Mouse (Mus musculus): ENCODE data around the gene Slc22a18. TPM values are rescaled to one million over a fixed set of nuclear protein-coding genes. Genes with fewer than 3 reads are reported as not detected.

Gene Slc22a18
- polyA plus RNA-seq, 1 experiment from 2014 or later = 3.5 TPM

DNA sequence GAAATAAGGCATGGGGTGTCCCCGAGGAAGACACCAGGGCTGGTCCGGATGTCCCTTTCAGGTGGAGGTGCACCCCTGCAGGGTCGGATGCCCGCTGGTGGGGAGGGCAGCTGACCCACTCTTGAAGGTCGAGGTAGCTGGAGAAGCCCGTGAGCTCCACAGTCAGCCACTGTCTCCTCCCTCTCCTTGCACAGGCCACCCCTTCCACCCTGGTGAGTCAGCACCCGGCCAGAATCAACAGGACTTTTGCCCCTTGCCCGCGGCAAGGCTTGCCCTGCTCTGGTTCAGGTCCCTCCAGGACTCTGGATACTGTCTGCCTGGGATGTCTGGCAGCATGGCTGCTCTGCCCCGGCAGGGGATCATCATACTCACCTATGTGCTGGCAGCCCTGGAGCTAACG lies 2.3 kb downstream of the Slc22a18 start:
- no peak overlapping the region for H3K9ac ChIP-seq (ENCODE audit: low read length)
- WGBS = 58% methylated on average over 11 of the region's 11 CpGs
- H3K9me3 ChIP-seq (ENCODE audit: control insufficient read depth, low read length) = no peaks in the 10 kb centered on the region
- ATAC-seq (ENCODE audit: low read depth) = no peak
- H3K36me3 ChIP-seq (ENCODE audit: control insufficient read depth, insufficient read depth, low read length) = no peaks in the 10 kb centered on the region
- H3K27me3 ChIP-seq (ENCODE audit: control insufficient read depth, insufficient read depth, low read depth, low read length) = no peaks in the 10 kb centered on the region; the same call in 1 of the 2 replicates
- no peak overlapping the region for H3K4me3 ChIP-seq (ENCODE audit: low read length)
- H3K4me2 ChIP-seq (ENCODE audit: low read depth, low read length) = no peak overlapping the region
- no peaks in the 10 kb centered on the region for H3K4me1 ChIP-seq (replicated peaks; ENCODE audit: control insufficient read depth, insufficient read depth, low read length)
- no peak overlapping the region for H3K27ac ChIP-seq (ENCODE audit: low read length)

- no peaks in the 10 kb centered on the region; the same call in 1 of the 2 replicates for H3K27me3 ChIP-seq (ENCODE audit: control insufficient read depth, insufficient read depth, low read depth, low read length)
- no peaks in the 10 kb centered on the region for H3K9me3 ChIP-seq (ENCODE audit: control insufficient read depth, low read length)
- H3K36me3 ChIP-seq (ENCODE audit: control insufficient read depth, insufficient read depth, low read length) = no peaks in the 10 kb centered on the region
- no peak for ATAC-seq (ENCODE audit: low read depth)
- H3K4me2 ChIP-seq (ENCODE audit: low read depth, low read length) = no peak overlapping the region
- H3K4me3 ChIP-seq (ENCODE audit: low read length) = no peak overlapping the region
- H3K4me1 ChIP-seq (replicated peaks; ENCODE audit: control insufficient read depth, insufficient read depth, low read length) = no peaks in the 10 kb centered on the region
- H3K9ac ChIP-seq (ENCODE audit: low read length) = no peak overlapping the region
- H3K27ac ChIP-seq (ENCODE audit: low read length) = no peak overlapping the region
- 83% methylated on average over 3 of the region's 3 CpGs for WGBS
Measured at GRCm38 (mm10) chr7:143476702-143477335, 3.3 kb downstream of the Slc22a18 start.

GRCm38 (mm10) chr7:143477800-143478199 lies 4.3 kb downstream of the Slc22a18 start:
- H3K4me1 ChIP-seq (replicated peaks; ENCODE audit: control insufficient read depth, insufficient read depth, low read length) = no peaks in the 10 kb centered on the region
- ATAC-seq (ENCODE audit: low read depth) = no peak
- no peak overlapping the region for H3K4me2 ChIP-seq (ENCODE audit: low read depth, low read length)
- no peak overlapping the region for H3K27ac ChIP-seq (ENCODE audit: low read length)
- H3K4me3 ChIP-seq (ENCODE audit: low read length) = no peak overlapping the region
- H3K9me3 ChIP-seq (ENCODE audit: control insufficient read depth, low read length) = no peaks in the 10 kb centered on the region
- H3K9ac ChIP-seq (ENCODE audit: low read length) = no peak overlapping the region
- WGBS = 83% methylated on average over 5 of the region's 5 CpGs
- no peaks in the 10 kb centered on the region for H3K36me3 ChIP-seq (ENCODE audit: control insufficient read depth, insufficient read depth, low read length)
- no peaks in the 10 kb centered on the region; the same call in 1 of the 2 replicates for H3K27me3 ChIP-seq (ENCODE audit: control insufficient read depth, insufficient read depth, low read depth, low read length)

GRCm38 (mm10) chr7:143480498-143480897 lies 7.0 kb downstream of the Slc22a18 start:
- no peaks in the 10 kb centered on the region; the same call in 1 of the 2 replicates for H3K27me3 ChIP-seq (ENCODE audit: control insufficient read depth, insufficient read depth, low read depth, low read length)
- no peaks in the 10 kb centered on the region for H3K4me1 ChIP-seq (replicated peaks; ENCODE audit: control insufficient read depth, insufficient read depth, low read length)
- H3K4me3 ChIP-seq (ENCODE audit: low read length) = no peak overlapping the region
- no peak overlapping the region for H3K27ac ChIP-seq (ENCODE audit: low read length)
- peak; percentile 41 for ATAC-seq (ENCODE audit: low read depth)
- 26% methylated on average over 13 of the region's 13 CpGs for WGBS
- no peak overlapping the region for H3K9ac ChIP-seq (ENCODE audit: low read length)
- H3K36me3 ChIP-seq (ENCODE audit: control insufficient read depth, insufficient read depth, low read length) = no peaks in the 10 kb centered on the region
- H3K9me3 ChIP-seq (ENCODE audit: control insufficient read depth, low read length) = no peaks in the 10 kb centered on the region
- H3K4me2 ChIP-seq (ENCODE audit: low read depth, low read length) = no peak overlapping the region

- ATAC-seq (ENCODE audit: low read depth) = no peak
- no peaks in the 10 kb centered on the region for H3K9me3 ChIP-seq (ENCODE audit: control insufficient read depth, low read length)
- H3K4me3 ChIP-seq (ENCODE audit: low read length) = no peak overlapping the region
- no peaks in the 10 kb centered on the region for H3K36me3 ChIP-seq (ENCODE audit: control insufficient read depth, insufficient read depth, low read length)
- no peak overlapping the region for H3K4me2 ChIP-seq (ENCODE audit: low read depth, low read length)
- no peak overlapping the region for H3K9ac ChIP-seq (ENCODE audit: low read length)
- 34% methylated on average over 5 of the region's 5 CpGs for WGBS
- no peaks in the 10 kb centered on the region for H3K4me1 ChIP-seq (replicated peaks; ENCODE audit: control insufficient read depth, insufficient read depth, low read length)
- no peaks in the 10 kb centered on the region; the same call in 1 of the 2 replicates for H3K27me3 ChIP-seq (ENCODE audit: control insufficient read depth, insufficient read depth, low read depth, low read length)
- no peak overlapping the region for H3K27ac ChIP-seq (ENCODE audit: low read length)
Measured at GRCm38 (mm10) chr7:143481806-143482387, 8.4 kb downstream of the Slc22a18 start.

DNA sequence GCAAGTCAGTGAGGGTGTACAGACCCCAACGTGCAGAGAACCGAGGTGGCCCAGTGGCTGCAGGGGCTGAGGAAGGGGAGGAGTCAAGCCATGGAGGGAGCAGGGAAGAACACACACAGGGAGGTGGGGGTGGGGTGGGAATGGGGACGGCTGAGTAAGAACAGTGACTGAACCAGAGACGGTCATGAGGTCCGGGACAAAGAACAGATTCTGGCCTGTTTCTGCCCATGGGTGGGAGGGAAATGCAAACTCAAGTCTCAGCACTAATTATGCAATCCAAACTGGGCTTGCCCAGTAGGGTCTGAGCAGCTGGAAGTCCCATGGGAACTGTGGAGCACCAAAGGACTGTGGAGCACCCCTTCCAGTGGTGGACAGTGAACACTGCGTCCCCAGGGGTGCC lies 9.0 kb downstream of the Slc22a18 start:
- 9% methylated on average over 6 of the region's 6 CpGs for WGBS
- Histone ChIP-seq H3K36me3 (ENCODE audit: control insufficient read depth, insufficient read depth, low read length) (no peaks in the 10 kb centered on the region), H3K27me3 (ENCODE audit: control insufficient read depth, insufficient read depth, low read depth, low read length) (no peaks in the 10 kb centered on the region; the same call in 1 of the 2 replicates), H3K4me2 (ENCODE audit: low read depth, low read length) (no peak overlapping the region), H3K9me3 (ENCODE audit: control insufficient read depth, low read length) (no peaks in the 10 kb centered on the region), H3K27ac (ENCODE audit: low read length) (no peak overlapping the region), H3K9ac (ENCODE audit: low read length) (no peak overlapping the region), H3K4me3 (ENCODE audit: low read length) (no peak overlapping the region), H3K4me1 (replicated peaks; ENCODE audit: control insufficient read depth, insufficient read depth, low read length) (no peaks in the 10 kb centered on the region)
- ATAC-seq (ENCODE audit: low read depth) = 0 out of 2 replicates have a peak, but pooled peaks have one; percentile 23

DNA sequence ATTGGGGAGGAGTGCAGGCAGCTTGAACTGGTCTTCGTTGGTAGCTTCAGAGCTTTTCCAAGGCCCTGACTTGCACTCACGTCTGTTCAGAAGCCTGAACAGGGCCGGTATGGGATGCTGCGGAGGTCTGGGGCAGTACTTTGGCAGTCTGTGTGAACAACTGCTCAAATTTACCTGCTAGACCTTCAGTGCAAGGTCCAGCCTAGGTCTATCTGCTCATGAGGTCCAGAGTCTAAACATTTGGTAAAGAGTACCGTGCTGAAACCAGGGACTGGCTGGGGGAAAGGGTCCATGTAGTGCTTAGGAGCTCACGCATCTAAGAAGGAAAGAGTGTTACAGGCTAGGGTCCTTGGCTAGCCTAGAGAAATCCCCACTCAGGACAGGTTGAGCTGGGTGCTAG lies 16.2 kb downstream of the Slc22a18 start:
- WGBS = 76% methylated on average over 6 of the region's 6 CpGs

DNA sequence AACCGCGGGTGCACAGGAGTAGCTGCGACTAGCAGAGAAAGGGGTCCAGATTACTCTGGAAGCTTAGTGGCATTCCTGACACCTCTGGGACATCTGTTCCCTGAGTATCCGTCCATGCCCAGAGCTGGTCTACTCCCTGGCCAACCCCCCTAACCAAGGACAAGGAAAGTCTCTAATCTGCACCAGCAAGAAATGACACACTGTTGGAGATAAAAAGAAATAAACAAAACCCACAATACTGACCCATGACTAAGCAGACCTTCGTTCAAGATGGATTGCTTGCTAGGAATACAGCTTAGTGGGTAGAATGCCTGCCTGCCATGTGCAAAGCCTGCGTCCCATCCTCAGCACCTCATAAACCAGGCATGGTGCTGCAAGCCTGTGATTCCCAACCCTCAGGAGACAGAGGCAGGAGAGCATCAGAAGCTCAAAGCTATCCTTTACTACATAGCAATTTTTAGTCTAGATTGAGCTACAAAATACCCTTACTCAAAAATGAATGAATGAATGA lies 20.1 kb downstream of the Slc22a18 start:
- Histone ChIP-seq H3K27ac (ENCODE audit: low read length) (no peak overlapping the region), H3K4me3 (ENCODE audit: low read length) (no peak overlapping the region), H3K9me3 (ENCODE audit: control insufficient read depth, low read length) (no peaks in the 10 kb centered on the region), H3K9ac (ENCODE audit: low read length) (no peak overlapping the region), H3K4me1 (replicated peaks; ENCODE audit: control insufficient read depth, insufficient read depth, low read length) (no peaks in the 10 kb centered on the region), H3K27me3 (ENCODE audit: control insufficient read depth, insufficient read depth, low read depth, low read length) (no peaks in the 10 kb centered on the region; the same call in 1 of the 2 replicates), H3K4me2 (ENCODE audit: low read depth, low read length) (no peak overlapping the region), H3K36me3 (ENCODE audit: control insufficient read depth, insufficient read depth, low read length) (no peaks in the 10 kb centered on the region)
- ATAC-seq (ENCODE audit: low read depth) = peak; percentile 46; the same call in 1 of the 2 replicates
- 46% methylated on average over 6 of the region's 6 CpGs for WGBS

More for the DNA sequence above, 16.2 kb downstream of the Slc22a18 start:
- Histone ChIP-seq H3K36me3 (ENCODE audit: control insufficient read depth, insufficient read depth, low read length) (no peaks in the 10 kb centered on the region), H3K4me1 (replicated peaks; ENCODE audit: control insufficient read depth, insufficient read depth, low read length) (no peaks in the 10 kb centered on the region), H3K27me3 (ENCODE audit: control insufficient read depth, insufficient read depth, low read depth, low read length) (no peaks in the 10 kb centered on the region), H3K9me3 (ENCODE audit: control insufficient read depth, low read length) (no peaks in the 10 kb centered on the region), H3K9ac (ENCODE audit: low read length) (no peak overlapping the region), H3K27ac (ENCODE audit: low read length) (no peak overlapping the region), H3K4me3 (ENCODE audit: low read length) (no peak overlapping the region), H3K4me2 (ENCODE audit: low read depth, low read length) (no peak overlapping the region)
- no peak for ATAC-seq (ENCODE audit: low read depth)

DNA sequence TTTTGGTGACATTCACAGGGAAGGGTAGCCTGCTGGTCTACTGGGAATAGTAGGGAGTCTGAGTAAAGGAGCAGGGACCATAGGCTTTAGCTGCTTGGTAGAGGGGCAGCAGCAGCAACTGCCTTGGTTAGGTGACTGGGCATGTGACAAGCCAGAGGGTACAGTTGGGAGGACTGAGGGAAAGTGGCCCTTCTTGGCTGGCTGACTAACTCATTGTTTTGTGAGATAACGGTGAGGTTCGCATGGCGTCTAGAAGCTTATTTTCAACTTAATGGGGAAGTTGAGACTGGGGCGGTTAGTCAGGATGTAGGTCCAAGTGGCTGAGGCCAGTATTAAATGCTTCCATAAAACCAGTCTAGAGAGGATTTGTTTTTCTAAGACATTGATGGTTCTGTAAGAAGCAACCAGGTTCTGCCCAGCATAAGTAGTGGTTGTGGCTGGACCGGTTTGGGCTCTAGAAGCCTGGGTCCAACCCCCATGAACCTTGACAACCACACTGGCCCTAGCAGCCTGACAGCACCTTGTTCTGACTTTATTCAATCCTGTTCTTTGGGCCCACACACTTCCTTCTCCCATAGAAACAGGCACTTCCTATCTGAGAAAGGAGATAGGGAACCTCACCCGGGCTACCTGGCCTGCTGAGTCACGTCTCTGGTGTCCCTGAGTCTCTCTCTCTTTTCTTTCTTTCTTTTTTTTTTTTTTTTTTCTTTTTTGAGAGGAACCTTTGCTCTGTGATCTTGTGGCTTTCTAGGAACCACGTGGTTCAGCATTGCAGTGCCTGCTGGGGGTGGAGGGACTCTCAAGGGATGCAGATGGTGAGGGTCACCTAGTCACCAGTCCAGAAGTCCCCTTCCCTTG lies 21.8 kb downstream of the Slc22a18 start:
- 71% methylated on average over 8 of the region's 8 CpGs for WGBS
- Histone ChIP-seq H3K4me2 (ENCODE audit: low read depth, low read length) (no peak overlapping the region), H3K9ac (ENCODE audit: low read length) (no peak overlapping the region), H3K27ac (ENCODE audit: low read length) (no peak overlapping the region), H3K36me3 (ENCODE audit: control insufficient read depth, insufficient read depth, low read length) (no peaks in the 10 kb centered on the region), H3K9me3 (ENCODE audit: control insufficient read depth, low read length) (no peaks in the 10 kb centered on the region), H3K4me3 (ENCODE audit: low read length) (no peak overlapping the region), H3K4me1 (replicated peaks; ENCODE audit: control insufficient read depth, insufficient read depth, low read length) (no peaks in the 10 kb centered on the region), H3K27me3 (ENCODE audit: control insufficient read depth, insufficient read depth, low read depth, low read length) (no peaks in the 10 kb centered on the region; the same call in 1 of the 2 replicates)
- no peak for ATAC-seq (ENCODE audit: low read depth)

Measured in lung, embryonic 16.5 days (tissue).